Mouse (Mus musculus): ENCODE results near the gene 4930412O13Rik.

Gene 4930412O13Rik

DNA sequence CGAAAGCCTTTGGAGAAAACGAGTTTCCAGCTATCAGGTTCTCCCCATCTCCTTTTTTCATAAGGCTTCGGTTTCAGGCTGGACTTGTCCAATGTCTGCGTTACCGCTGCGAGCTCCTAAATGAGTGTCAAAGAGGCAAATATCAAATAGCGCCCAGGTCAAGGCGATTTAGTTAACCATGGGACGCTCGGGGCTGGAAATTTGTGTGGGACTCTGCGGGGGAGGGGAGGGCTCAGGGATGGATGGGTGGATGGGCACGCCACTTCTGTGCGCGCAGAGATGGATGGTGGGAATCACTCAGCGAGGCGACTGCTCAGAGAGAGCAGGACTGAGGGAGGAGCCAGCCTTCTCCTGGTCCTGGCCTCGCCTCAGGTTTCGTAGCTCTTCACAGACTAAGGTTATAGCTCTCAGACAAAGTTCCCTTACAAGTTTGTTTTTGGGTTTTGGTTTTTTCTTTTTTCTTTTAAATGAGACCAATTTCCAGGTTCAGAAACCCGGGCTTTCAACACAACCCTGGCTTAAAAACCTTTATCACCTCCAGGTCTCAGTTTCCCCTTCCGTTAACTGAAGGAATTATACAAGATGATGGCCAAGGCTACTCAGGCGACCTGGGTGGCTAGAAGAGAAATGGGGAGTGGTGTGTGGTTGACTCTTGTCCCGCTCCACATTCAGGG, 15.2 kb downstream of the 4930412O13Rik start:
- in situ Hi-C loops (cut with MboI; ENCODE audit: low sequenced_read_pairs), result no loop called here

DNA sequence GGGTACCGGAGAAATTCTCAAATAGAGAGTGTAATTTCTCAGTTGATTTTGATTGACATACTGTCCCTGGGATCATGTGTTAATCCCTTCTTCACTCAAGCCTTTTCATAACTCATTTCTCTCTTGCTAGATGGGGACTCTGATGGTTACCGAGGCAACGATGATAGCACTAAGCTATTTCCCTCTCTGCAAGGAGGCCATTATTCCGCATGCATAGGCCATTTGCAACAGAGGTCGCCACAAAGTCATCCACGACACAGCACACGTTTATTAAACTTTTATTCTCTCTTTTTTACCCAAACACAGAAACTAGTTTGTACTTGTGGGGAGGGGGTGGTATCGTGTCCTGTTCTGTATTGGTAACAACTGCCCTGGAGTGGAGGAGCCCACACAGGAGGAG, 16.8 kb downstream of the 4930412O13Rik start:
- in situ Hi-C loops (cut with MboI; ENCODE audit: low sequenced_read_pairs), result no loop called here

DNA sequence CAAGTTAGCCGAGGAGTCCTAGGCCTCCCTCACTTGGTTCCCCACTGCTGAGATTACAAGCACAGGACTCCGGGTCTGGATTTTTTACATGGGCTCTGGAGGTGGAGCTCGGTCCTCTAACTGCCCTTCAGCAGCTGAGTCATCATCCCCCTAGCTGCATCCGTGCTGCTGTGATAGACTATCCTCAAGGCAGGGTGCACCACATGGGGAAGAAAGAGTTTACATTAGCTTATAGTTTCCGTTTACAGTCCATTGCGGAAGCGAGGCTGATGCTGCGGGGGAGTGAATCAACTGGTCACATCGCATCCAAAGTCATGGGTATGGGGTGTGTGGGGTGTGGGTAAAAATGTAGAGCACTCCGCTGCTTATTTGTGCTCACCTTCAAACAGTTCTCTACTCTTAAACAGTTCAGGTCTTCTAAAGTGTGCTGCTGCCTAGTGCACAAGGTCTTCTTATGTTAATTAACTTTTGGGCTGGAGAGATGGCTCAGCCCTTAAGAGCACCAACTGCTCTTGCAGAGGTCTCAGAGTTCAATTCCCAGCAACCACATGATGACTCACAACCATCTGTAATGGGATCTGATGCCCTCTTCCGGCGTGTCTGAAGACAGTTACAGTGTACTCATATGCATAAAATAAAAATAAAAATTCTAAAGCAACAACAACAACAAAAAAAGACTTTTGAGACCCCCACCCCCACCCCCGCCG, 23.0 kb downstream of the 4930412O13Rik start:
- in situ Hi-C loops (cut with MboI; ENCODE audit: low sequenced_read_pairs), result no loop called here

DNA sequence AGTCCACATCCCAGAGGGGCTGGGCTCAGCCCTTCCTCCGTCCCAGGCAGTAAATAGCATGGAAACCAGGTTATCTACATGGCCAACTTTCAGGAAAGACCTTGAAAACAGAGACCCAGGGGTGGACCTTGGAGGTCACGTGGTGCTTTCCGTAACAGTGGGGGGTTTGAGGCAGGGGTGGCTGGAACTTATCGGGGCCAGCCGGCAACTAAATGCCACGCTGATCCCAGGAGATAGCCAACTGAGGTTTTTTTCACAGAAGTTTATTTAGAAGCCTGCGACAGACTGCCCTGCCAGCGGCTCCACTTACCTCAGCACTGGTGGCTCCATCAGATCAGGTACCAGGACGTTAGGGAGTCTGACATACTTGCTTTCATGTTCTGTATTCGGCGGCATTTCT, 24.9 kb downstream of the 4930412O13Rik start:
- in situ Hi-C loops (cut with MboI; ENCODE audit: low sequenced_read_pairs), result no loop called here

DNA sequence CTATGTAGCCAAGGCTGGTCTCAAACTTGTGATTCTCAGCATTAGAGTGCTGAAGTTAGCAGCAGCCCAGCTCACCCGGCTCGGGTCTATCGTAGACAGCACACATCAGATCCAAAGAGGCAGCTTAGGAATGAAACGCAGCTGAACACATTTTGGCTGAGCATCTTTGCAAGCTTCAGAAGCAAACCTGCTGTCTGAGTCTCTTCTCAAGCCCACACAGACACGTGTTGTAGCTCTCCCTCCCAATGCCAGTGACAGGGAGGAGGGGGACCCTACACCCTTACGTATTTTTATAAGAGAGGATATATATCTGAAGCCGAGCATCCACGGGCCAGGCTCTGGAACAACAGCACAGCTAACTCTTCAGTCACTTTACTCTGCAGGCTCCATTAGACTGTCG, 36.5 kb downstream of the 4930412O13Rik start:
- in situ Hi-C loops (cut with MboI; ENCODE audit: low sequenced_read_pairs), result no loop called here

DNA sequence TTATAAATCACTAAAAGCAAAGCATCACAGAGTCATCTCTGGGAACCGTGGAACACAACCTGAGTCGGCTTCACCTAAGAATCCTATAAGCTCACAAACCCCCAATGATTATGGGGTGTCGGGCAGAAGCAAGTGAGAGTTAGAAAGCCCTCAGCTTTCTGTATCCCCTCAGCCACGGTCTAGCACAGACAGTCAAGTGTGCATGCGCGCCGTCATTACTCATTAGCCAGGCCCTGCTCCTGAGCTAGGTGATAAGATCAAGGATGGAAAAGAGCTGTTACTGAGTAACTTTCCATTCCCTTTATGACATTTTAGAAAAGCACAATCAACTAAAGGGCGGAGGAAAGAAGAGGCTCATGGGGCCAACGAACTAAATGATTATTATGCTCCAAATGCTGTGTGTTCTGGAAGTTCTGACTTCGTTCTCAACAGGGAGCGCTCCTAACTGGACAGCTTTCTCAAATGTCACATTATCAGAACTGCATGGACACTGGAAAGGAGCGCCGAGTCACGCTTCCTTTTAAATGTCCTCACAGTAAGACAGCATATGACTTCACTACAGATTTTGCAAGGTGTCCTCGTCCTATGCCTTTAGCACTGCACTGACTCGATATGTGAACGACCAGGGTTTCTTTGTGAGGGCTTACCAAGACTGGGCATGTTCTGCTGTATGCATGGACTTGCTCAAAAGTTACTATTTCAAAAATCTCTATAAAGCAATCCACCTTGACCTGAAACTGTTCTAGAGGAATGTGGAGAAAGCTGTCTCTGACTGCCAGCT, 37.8 kb downstream of the 4930412O13Rik start:
- in situ Hi-C loops (cut with MboI; ENCODE audit: low sequenced_read_pairs), result no loop called here

DNA sequence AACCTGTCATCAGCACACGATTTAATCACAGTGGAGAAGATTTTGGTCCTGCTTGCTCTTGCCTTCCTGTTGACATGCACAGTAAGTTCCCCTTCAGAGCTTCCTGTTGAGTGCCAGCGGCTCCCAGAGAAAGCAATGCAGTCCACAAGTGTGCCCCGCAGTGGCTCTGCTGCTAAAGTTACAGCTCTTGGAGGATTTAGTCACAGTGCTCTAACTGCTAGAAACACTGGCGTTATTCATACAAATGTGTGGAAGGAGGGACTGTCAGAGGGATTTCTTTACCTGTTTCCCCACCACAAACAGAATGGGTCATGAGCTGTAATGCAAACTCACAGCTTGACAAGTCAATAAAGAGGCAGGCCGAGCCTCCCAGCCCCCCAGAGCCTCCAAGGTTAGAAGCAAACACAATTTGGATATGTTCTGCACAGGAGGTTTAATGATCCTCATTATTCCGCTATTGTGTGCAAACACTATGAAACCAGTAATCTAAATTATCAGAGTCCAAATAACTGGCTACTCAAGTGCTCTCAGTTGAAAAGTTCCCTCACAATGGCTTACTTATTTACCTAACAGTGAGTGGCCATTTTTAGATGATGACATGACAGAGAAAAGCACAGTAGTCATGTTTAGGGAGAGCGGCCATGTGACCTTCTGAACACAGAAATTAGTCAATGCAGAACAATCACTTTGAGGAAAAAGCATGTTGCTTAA, 45.3 kb downstream of the 4930412O13Rik start:
- in situ Hi-C loops (cut with MboI; ENCODE audit: low sequenced_read_pairs), result no loop called here

DNA sequence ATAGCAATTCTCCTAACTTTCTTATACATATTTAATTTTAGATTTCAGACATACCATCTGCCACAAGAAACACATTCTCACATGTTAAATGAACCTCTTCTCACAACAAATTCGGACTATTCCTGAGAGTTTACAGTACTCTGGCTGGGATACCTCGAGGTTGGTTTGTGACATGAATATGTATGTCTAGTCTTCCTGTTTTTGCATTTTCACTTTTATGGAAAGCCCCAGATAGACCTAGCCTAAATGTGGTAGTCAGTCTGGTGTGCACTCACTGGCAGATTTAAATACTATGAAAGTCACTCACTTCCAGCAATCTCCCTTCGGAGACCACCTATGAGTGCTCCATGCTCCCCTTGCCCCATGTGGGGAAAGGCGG, 45.8 kb downstream of the 4930412O13Rik start:
- in situ Hi-C loops (cut with MboI; ENCODE audit: low sequenced_read_pairs), result no loop called here

All from CH12F3 (cell line).